Mouse (Mus musculus) heart, postnatal 14 days (tissue): ENCODE measurements at regions not wholly inside any gene's neighbourhood (a gene's known extent, or its start where the extent isn't known, plus 50 kb on each side); places are given as distances from the start of the nearest gene placed in this dataset.

Experiments used
- DNase-seq, 2 experiments: peaks; one replicate each; pipeline ENCODE4 v3.0.0; 2021 to 2022
- intact Hi-C: fragments of 180-260 bp; cut with DNase I; formaldehyde crosslinking; loops from one replicate; pipeline ENCODE4 v1.15.1; 2025

DNA sequence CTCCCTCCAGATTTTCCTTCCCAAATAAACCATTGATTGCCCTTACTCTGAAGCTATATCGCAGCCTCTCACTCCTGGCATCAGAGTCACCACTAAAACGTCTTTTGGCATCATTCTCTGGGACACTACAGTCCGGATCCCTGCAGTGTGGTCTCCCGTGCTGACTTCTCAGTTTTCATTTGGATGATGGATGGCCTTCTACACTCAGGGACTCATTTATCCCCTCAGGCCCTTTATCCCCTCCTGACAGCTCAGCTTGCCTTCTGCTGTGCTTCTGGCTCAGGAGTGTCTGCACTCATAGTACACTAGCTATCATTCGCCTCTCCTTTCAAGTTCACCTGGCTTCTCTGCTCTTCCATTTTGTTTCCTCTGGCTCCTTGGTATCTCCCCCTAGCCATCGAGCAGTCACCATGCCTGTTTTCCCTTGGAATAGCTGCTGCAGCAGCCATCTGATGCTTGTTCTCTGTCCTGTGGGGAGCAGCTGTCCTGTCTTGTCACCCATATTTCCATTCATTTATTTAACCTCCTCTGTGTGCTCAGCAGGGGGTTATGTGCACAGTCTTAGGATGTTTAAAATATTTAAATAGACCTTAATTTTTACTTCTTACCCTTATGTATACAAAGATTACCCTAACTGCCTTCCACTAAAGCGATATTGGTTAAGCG, 263.7 kb downstream of the Foxo1 start:
- intact Hi-C loops, result no loop called here
- no peak for DNase-seq

DNA sequence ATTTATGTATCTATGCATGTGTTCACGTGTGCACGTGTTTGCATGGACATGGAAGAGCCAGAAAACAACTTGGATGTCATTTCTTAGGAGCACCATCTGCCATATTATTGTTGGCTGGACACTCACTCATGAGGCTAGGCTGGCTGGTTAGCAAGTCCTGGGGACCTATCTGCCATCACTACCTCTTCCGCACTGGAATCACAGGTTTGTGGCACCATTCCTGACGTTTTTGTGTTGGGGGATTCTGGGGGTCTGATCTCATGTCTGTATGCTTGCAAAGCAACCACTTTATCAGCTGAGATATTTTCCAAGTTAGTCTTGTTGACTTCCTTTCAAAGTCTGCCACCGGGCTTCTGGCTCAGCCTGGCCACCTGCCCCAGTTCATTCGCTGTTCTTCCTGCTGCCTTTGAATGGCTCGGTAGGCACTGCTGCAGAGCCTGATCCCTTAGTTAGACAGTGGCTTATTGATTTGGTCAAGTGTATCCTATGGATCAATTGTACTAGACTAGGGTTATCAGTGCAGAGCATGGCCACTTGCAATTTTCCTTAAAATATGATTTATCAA, 262.4 kb downstream of the Foxo1 start:
- intact Hi-C loops, result no loop called here
- no peak for DNase-seq

DNA sequence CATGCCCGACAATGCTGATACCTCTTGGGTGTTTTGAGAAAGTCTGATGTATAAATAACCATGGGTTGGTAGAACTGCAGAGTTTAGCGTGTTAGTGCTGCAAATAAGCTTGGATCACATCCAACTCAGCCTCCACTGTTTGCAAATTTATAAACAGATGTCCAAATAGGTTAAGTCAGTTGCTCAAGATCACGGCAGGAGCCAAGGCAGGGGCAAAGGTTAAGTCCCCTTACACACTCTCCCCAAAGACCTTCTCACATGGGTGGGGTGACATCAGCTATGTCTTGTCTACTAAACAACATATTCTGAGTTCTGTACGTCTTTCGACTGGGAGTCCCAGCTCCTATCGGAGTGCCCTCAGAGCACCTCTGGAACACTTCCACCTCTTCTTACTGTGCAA, 261.0 kb downstream of the Foxo1 start:
- DNase-seq, result peak in 1 of 2 experiments; percentile 45
- intact Hi-C loops, result no loop called here

DNA sequence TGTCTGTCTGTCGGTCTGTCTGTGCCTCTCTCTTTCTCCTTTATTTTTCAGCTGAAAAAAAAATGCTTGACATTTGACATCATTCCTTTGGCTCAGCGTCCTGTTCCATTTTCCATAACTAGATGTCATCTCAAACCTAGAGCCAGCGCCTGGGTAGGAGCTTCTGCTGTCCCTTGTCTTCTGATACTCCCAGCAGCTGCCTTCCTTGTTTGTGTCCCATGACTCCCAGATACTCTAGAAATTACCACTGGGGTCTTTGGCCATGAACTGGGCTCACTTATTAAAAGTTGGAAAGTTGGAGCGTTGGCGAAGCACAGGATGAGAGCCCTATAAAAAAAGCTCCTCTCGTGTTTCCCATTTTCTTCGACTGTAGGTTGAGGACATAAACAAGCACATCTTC, 260.4 kb downstream of the Foxo1 start:
- intact Hi-C loops, result no loop called here

DNA sequence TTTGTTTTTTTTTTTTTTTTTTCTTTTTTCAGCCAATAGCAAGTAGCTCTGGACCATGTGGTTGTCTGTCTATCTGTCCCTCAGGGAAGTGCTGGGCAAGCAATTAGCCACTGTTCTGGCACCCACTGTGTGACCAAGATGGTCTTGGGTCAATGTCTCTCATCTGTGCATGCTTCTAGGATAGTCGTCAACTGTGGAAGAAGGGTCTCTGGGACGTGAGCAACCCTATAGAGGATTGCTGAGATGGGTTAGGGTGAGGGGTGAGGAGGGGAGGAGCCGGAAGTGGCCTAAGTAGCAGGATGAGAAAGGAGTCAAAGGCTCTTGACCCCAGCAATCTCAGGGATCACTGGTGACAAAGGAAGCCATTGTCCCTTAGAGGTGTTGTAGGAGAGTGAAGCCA, 259.6 kb downstream of the Foxo1 start:
- intact Hi-C loops, result no loop called here
- no peak for DNase-seq

More for the DNA sequence above, 260.4 kb downstream of the Foxo1 start:
- no peak for DNase-seq

DNA sequence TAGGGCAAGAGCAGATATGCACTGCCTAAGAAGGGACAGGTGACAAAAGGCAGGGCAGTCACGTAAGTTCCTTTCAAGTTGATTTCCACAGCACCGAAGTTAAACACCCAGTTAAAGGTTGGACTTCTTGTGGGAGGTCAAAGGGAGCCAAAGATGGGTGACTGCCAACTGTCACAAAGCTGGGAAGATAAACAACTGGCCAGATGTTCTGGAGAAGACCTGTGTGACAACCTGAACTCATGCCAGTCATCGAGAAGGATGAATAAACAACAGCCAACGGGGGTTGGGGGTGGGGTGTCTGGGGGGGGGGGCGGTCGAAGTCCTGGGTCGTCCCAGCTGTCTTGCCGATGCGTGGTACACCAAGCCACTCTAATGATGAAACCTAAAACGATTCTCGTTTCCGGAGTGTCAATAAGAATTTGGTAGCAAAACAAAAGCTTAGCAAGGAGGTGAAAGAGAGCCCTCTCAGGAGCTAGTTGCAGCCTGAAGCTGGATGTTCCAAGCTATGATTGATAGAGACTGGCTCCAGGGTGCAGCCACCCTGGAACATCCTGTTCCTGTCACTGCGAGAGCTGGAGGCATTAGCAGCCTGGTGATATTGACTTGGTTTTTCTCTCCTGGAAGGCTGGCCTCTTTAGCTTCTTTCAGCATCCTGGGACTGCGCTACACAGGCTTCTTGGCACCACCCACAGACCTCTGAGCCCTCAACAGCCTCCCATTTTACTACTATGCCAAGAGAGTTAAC, 259.0 kb downstream of the Foxo1 start:
- DNase-seq, result no peak
- intact Hi-C loops, result no loop called here

DNA sequence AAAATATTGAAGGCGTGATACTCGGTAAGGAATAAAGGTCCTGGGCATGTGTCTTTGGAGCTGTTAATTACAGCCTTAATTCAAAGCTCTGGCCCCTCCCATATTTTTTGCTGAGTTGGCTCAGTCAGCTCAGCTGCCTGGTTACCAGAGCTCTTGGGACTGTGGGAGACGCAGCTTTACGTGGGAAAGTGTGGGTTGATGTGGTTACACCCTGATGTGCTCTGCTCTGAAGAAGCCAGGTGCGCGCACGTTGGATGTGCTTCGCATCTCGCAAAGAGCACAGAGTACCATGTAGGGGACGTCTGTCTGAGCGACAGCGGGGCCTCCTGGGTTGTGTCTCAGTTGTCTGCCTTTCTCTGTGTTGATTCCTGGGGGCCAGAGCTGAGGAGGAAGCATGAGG, 254.8 kb downstream of the Foxo1 start:
- no peak for DNase-seq
- intact Hi-C loops, result no loop called here

DNA sequence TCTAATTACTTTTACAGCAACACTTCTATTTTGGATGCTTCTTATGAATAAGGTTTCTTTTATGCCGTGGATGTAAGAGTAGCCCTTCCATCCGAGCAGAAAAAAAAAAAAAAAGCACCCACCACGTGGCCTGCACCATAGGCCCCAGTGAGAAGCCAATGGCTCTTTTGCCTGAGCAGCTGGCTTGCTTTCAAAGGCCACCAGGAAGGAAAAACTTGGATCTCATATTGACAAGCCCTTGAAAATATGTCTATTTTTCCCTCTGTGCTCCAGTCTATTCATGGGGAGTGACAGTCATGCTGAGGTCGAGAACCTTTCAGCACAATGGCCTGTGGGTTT, 252.4 kb downstream of the Foxo1 start:
- no peak for DNase-seq
- intact Hi-C loops, result no loop called here

DNA sequence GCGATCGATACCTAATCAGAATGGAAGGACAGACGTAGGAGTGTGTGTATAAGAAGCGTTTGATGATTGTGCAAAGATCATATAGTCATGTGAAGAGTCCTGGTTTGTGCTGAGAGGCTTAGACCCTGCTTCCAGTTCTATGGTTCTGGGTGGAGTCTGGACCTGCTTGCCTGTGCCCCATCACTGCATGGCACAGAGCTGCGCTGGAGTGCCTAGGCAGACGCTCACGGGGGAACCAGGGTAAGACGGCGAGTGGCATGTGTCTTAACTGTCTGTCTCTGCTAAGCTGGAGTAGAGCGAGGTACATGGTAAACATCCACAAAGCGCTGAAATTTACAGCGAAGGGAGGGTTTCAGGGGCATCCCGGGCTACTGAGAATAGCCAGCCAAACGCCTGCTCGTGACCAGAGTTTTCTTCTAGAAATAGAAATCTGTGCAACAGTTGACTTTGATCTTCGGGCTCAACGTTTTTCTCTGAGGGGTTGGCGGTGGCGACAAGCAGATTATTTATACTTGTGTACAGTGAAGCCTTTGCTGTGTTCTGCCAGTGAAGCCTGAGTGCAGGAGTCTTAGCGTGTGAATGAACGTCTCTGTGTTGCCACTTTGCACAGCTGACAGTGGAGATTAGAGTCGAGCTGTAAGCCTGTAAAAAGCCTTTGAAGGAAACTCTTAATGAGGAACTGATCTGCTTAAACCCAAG, 251.9 kb downstream of the Foxo1 start:
- intact Hi-C loops, result no loop called here
- DNase-seq, result no peak

DNA sequence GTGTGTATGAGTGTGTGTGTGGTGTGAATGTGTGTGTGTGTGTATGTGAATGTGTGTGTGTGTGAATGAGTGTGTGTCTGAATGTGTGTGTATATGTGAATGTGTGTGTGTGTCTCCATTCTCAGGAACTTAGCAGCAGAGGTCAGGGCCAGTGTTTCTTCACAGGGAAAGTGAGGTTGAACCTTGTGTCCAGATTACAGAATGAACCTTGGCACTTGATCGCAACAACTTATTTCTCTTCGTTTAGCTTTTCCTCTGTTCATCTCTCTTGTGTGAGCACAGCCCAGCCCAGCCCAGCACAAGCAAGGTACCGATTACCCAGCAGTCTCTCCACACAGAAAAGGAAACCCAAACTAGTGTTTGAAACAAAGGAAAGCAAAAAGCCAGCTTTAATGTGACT, 249.7 kb downstream of the Foxo1 start:
- intact Hi-C loops, result no loop called here

DNA sequence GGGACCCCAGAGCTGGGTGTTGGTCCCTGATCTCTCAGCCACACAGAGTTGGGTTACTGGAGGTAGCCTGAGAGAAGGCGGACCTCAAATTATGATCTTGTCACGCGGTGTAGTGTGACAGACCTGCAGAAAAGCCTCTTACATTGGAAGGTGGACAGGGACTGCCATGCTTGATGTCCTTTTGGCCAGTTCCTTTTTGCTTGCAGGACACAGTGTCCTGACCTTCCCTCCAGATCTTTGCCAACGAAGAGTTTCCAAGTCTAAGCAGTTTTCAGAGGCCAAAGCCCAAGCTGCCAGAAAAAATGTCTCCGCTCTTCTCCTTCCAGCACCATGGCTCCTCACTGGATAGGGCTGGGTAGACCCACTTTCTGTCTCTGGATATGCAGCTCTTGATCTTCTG, 248.6 kb downstream of the Foxo1 start:
- intact Hi-C loops, result no loop called here
- DNase-seq, result no peak

More for the DNA sequence above, 249.7 kb downstream of the Foxo1 start:
- no peak for DNase-seq

DNA sequence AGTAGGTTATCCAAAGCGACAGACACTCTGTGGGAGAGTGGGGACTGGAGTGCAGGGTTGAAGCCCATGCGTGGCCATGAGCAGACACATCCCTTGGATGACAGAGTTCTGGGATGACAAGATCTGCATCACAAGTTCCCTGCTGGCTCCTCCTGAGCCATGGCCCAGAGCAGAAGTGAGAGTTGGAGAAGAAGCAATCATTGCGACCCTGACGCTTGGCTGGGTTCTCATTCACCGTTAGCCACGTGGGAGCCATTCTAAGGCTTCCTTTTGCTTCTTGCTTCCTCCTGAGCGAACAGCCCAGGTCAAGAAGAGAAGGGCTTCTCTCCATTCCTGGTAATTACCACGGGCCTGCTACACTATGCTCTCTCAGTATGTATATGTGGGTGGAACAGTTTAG, 244.6 kb downstream of the Foxo1 start:
- intact Hi-C loops, result no loop called here
- DNase-seq, result no peak

DNA sequence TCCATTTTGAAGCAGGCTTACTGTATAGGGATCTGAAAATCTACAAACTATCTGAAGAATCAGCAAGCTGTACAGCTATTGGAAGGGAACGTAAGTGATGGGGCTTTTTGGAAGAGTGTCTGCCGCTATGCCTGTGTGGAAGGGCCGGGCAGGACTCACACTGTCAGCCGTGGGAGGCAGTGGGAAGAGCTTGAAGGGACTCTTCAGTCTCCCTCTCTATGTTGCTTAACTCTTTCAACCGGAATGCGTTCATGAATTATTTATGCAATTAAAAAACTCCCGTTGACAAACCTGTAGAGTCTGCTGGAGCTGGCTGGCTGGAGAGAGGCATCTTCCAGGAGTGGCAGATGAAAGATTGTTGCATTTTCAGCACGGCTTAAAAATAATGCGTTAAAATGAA, 243.4 kb downstream of the Foxo1 start:
- DNase-seq, result no peak
- intact Hi-C loops, result no loop called here

DNA sequence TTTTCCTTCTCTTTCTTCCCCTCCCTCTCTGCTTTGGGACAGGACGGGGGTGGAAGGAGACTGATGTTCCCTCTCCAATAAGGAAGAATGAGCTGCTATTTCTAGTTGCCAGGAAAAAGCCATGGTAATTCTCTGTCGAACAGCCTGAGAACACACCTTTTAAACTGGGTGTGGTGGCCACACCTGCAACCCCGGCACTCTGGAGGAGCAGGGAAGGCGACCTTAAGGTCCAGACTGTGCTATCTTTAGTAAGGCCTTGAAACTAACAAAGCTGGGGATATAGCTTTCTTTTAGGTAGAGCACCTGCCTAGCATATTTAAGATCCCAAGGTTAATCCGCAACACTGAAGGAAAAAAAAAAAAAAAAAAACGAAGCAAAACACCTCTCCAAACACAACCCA, 242.7 kb downstream of the Foxo1 start:
- intact Hi-C loops, result no loop called here
- DNase-seq, result no peak

DNA sequence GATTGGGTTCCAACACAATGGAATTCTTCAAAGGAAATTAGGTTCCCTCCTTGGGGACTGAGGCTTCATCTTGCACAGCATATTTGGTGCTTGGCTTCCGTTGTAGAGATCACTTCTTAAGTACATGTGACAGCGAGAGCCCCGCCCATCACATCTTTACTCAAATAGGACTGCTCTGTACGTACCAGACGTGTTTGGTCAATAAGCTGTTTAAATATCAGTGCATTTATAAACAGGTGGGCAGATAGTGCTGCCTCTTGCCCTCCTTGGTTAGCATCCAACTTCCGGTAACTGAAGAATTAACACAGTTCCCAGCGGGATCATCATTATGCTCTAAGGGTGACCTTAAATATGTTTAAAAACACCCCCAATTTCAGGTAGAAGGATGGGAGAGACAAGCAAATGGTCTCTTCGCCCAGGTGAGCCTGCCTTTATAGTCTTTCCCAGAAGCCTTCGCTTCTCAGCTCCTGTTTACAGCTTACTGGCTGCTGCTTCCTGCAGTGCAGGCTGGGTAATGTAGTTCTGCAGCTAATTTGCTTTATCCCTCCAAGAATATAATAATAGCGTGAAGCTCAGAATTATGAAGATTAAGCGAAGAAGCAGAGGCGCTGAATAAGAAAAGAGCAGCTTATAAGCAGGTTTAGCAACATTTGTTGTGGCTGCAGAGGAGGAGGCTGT, 242.1 kb downstream of the Foxo1 start:
- peak in 1 of 2 experiments; percentile 29 for DNase-seq
- intact Hi-C loops, result no loop called here

DNA sequence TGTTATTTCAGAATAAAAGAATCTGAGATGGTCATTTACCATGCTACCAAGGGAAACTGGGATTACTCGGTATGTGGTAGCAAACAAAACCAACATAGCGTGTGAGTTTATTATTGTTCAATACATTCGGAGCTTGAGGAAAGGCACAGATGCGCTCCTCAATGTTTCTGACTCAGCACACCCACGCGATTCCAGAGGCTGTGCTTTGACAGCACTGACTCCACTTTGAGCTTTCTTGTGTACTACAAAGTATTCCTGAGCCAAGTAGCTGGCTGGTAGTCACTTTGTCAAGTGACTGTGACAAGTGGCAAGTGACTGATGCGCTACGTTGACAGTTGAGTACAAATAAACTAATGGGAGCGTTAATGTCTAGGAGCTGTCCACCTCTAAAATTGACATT, 235.8 kb downstream of the Foxo1 start:
- intact Hi-C loops, result no loop called here
- no peak for DNase-seq

DNA sequence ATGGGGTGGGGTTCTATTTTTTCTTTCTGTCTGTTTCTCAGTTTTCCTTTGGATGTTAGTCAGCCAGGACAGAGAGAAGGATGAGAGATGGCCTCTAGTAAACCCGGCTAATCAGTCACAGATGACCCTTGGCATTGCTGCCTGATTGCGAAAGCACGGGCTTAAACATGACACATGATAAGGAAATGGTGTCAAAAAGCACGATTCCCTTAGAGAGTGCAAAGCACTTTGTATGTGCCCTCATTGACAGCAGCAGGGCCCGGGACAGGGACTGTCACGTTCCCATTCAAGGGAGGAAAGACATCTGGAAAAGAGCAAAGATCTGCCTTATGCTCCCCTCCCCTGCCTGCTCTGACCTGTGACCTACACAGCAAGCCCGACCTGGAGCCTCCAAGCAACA, 234.1 kb downstream of the Foxo1 start:
- intact Hi-C loops, result no loop called here

DNA sequence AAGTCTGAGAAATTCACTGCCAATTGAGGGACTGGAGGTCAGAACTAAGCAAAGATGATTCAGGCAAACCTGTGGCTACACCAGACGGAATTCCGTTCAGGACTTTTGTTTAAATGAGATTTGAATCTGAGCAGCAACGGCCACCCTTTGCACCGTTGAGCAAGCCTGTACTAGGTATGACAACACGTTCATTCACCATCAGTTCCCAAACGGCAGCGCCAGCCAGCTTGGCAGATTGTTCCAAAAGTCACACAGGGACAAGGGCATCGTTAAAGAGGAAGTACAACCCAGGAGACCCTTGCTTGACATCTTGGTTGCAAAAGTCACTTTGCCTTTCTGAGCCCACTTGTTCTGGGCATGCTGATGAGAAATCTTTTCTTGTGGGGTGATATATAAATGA, 233.5 kb downstream of the Foxo1 start:
- intact Hi-C loops, result no loop called here
- no peak for DNase-seq

More for the DNA sequence above, 234.1 kb downstream of the Foxo1 start:
- peak; percentile 56 to 62 for DNase-seq

DNA sequence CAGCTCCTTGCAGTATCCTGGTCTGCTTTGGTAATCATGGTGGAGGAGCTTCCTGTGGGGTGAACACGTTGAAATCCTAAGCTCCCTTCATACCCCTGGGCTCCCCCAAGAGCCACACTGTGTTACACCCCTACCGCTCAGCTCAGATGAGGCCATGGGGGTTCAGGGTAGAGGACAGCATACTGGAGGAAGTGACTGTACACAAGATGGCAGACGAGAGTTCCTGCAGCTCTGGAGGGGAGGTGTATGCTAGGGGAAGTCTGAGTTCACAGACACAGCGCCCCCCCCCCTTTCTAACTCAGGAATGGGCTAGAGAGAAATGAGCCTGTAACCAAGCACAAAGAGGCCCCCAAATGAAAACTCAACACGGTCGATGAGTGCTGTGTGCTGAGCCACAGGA, 231.9 kb downstream of the Foxo1 start:
- intact Hi-C loops, result no loop called here
- DNase-seq, result no peak

DNA sequence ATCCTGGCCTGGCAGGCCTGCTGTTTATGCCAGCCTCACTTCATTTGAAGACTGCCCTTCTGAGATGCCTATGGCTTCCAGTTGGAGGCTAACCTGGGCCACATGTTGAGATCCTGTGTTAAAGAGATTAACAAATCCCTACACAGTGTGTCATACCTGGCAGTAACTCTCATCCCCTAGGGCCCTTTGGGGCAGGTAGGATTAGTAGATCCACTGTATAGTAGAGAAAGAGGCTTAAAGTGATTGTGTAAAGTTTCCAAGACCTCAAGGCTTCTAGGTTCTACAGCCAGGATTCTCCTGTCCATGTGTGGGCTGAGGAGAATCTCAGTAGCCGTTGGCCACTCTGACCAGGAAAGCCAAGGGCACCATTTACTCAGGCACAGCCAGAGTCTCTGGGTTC, 231.4 kb downstream of the Foxo1 start:
- intact Hi-C loops, result no loop called here
- DNase-seq, result no peak
